Mouse (Mus musculus) stomach, embryonic 14.5 days (tissue): Measurements from ENCODE around the gene Susd3. TPM values are rescaled to one million over a fixed set of nuclear protein-coding genes. Genes with fewer than 3 reads are reported as not detected.

ENCODE experiments used
- ATAC-seq: fragments of 200-750 bp; cut with Nextera tagmentation; 2 replicates; pipeline ENCODE4 v1.8.0; 2017; ENCODE audit warnings: low read depth, moderate TSS enrichment; ENCODE audit not compliant: insufficient number of reproducible peaks, insufficient read depth, low FRiP score
- H3K27ac ChIP-seq: fragments of 300-500 bp; sonication (generic); 2 replicates; pipeline ENCODE4 v1.5.1; 2014; ENCODE audit warnings: mild to moderate bottlenecking, low read length, moderate library complexity, mixed read lengths
- H3K27me3 ChIP-seq: fragments of 300-500 bp; sonication (generic); 2 replicates; pipeline ENCODE4 v1.6.1; 2014; ENCODE audit warnings: low read length, control low read depth, mixed read lengths; ENCODE audit not compliant: control insufficient read depth, insufficient read depth
- H3K36me3 ChIP-seq: fragments of 300-500 bp; sonication (generic); 2 replicates; pipeline ENCODE4 v1.6.1; 2014; ENCODE audit warnings: mild to moderate bottlenecking, control low read depth, low read length, moderate library complexity, mixed read lengths; ENCODE audit not compliant: control insufficient read depth, insufficient read depth
- H3K4me1 ChIP-seq: fragments of 300-500 bp; sonication (generic); 2 replicates; pipeline ENCODE4 v1.6.1; 2014; ENCODE audit warnings: low read length, control low read depth, mixed read lengths; ENCODE audit not compliant: control insufficient read depth, insufficient read depth
- H3K4me2 ChIP-seq: fragments of 300-500 bp; sonication (generic); replicated peaks from 2 replicates; pipeline ENCODE4 v1.6.1; 2014; ENCODE audit warnings: low read depth, low read length, control low read depth
- H3K4me3 ChIP-seq: fragments of 300-500 bp; sonication (generic); 2 replicates; pipeline ENCODE4 v1.5.1; 2014; ENCODE audit warnings: low read depth, low read length, control low read depth
- H3K9ac ChIP-seq: fragments of 300-500 bp; sonication (generic); replicated peaks from 2 replicates; pipeline ENCODE4 v1.6.1; 2014; ENCODE audit warnings: low read depth, mild to moderate bottlenecking, control low read depth, low read length, moderate library complexity, mixed read lengths
- H3K9me3 ChIP-seq: fragments of 300-500 bp; sonication (generic); 2 replicates; pipeline ENCODE4 v1.6.1; 2016; ENCODE audit warnings: low read depth, low read length, control low read depth; ENCODE audit not compliant: control insufficient read depth
- WGBS: fragments of 180-500 bp; shearing (Covaris S2); extraction: QIAGEN DNeasy Blood & Tissue Kit; methylation state at CpG from one replicate; pipeline ENCODE4 v1.1.7; 2014; 5-methylcytosine and 5-hydroxymethylcytosine counted together
- polyA plus RNA-seq: library from polyadenylated mRNA; unstranded; fragments of >200 nt; fragmentation: Nextera tagmentation; extraction: Ambion mirVana; gene quantifications from 2 replicates; pipeline ENCODE4 v1.2.1, GENCODE M21; 2014

The Susd3 gene
- polyA plus RNA-seq, 1 experiment from 2014 or later: 1.8 TPM

DNA sequence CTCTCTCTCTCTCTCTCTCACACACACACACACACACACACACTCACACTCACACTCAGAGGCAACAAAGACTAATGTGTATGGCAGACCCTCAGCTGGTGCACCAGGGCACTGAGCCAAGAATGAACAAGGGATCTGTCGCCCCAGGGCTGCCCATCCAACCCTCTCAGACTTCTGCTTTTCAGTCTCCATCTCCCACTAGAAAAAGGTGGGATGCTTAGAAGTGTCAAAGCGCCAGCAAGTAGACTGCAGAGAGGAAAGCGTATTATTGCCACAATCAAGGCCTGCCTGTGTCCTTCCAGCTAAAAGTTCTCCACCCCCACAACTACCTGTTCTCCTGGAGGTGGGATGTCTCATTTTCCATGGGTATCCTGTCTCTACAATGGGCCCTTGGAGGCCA lies 34.1 kb downstream of the Susd3 start:
- H3K36me3 ChIP-seq: no peaks in the 10 kb centered on the region
- H3K27ac ChIP-seq: no peak overlapping the region
- no peak overlapping the region for H3K4me3 ChIP-seq
- H3K9ac ChIP-seq: no peak overlapping the region
- WGBS: 79% methylated on average over 3 of the region's 3 CpGs
- peaks cover 20% of the 10 kb centered on the region; the same call in 1 of the 2 replicates for H3K4me1 ChIP-seq
- H3K4me2 ChIP-seq: 0 out of 2 replicates have a peak overlapping the region, but pooled peaks have one; percentile 74
- H3K27me3 ChIP-seq: no peaks in the 10 kb centered on the region
- no peaks in the 10 kb centered on the region for H3K9me3 ChIP-seq
- ATAC-seq: no peak

DNA sequence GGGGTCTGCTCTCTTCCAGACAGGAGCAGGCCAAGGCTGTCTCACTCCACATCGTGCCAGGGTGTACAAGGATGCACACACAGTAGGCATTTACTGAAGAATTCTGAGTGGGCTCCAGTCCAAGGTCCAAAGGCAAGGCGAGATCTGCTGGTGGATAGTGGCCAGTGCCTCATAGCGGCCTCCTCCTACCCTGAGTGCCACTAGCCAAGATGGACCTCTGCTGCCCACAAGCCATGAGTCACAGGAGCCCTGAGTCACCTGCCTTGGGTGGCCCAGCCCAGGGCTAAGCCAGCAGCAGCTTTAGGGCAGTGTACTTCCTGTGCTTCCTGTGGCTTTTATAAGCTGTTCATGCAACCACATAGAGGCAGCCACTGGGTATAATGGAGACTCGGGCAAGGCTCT lies 35.0 kb downstream of the Susd3 start:
- no peaks in the 10 kb centered on the region for H3K27me3 ChIP-seq
- no peaks in the 10 kb centered on the region for H3K9me3 ChIP-seq
- H3K36me3 ChIP-seq: no peaks in the 10 kb centered on the region
- no peak overlapping the region for H3K9ac ChIP-seq
- H3K27ac ChIP-seq: no peak overlapping the region
- no peak for ATAC-seq
- H3K4me2 ChIP-seq: no peak overlapping the region
- H3K4me1 ChIP-seq: peaks cover 20% of the 10 kb centered on the region; the same call in 1 of the 2 replicates
- no peak overlapping the region for H3K4me3 ChIP-seq
- 63% methylated on average over 4 of the region's 4 CpGs for WGBS

- Histone ChIP-seq H3K4me1 (peaks cover 20% of the 10 kb centered on the region; the same call in 1 of the 2 replicates), H3K27ac (no peak overlapping the region), H3K4me3 (no peak overlapping the region), H3K27me3 (no peaks in the 10 kb centered on the region), H3K36me3 (no peaks in the 10 kb centered on the region), H3K4me2 (no peak overlapping the region), H3K9ac (no peak overlapping the region), H3K9me3 (no peaks in the 10 kb centered on the region)
- ATAC-seq: no peak
- WGBS: 88% methylated on average over 4 of the region's 4 CpGs
These were observed 35.6 kb downstream of the Susd3 start for GRCm38 (mm10) chr13:49212711-49213500.

DNA sequence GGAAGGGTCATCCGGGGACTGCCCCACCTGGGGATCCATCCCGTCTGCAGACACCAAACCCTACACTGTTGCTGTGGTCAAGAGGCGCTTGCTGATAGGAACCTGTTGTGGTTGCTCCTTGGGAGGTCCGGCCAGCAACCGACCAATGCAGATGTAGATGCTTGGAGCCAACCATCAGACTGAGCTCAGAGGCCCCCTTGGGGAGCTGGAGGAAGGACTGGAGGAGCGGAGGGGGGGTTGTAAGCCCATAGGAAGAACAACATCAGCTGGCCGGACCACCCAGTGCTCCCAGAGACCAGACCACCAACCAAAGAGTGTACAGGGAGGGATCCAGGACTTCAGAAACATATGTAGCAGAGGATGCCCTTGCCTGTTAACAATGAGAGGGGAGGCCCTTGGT lies 39.2 kb downstream of the Susd3 start:
- no peaks in the 10 kb centered on the region for H3K9me3 ChIP-seq
- no peak for ATAC-seq
- no peak overlapping the region for H3K9ac ChIP-seq
- no peak overlapping the region for H3K27ac ChIP-seq
- 60% methylated on average over 7 of the region's 7 CpGs for WGBS
- peaks cover 7% of the 10 kb centered on the region; the same call in 1 of the 2 replicates for H3K4me1 ChIP-seq
- no peaks in the 10 kb centered on the region for H3K36me3 ChIP-seq
- H3K4me3 ChIP-seq: no peak overlapping the region
- H3K4me2 ChIP-seq: no peak overlapping the region
- H3K27me3 ChIP-seq: no peaks in the 10 kb centered on the region

DNA sequence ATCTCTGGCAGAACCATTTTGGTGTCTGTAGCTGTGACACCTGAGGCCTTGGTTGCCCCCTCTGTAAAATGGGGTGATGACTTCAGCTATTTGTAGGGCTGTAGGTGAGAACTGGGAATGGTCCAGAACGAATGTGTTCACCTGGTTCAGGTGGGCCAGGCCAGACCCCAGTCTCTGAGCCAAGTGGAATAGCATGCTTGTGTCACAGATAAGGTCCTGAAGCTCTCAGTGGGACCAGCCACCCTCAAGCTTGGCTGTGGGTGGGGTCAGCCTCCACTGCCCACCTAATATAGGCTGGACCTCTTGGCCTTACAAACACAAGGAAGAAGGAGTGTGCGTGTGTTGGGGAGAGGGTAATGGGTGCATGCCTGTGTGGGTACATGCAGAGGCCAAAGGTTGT lies 42.2 kb downstream of the Susd3 start:
- no peak overlapping the region for H3K9ac ChIP-seq
- no peak overlapping the region for H3K27ac ChIP-seq
- 96% methylated on average over 2 of the region's 2 CpGs for WGBS
- H3K36me3 ChIP-seq: no peaks in the 10 kb centered on the region
- H3K27me3 ChIP-seq: no peaks in the 10 kb centered on the region
- H3K9me3 ChIP-seq: no peaks in the 10 kb centered on the region
- no peak overlapping the region for H3K4me3 ChIP-seq
- H3K4me1 ChIP-seq: no peaks in the 10 kb centered on the region; the same call in 1 of the 2 replicates
- no peak for ATAC-seq
- no peak overlapping the region for H3K4me2 ChIP-seq

GRCm38 (mm10) chr13:49205381-49205998 lies 43.0 kb downstream of the Susd3 start:
- H3K27ac ChIP-seq: no peak overlapping the region
- H3K4me1 ChIP-seq: no peaks in the 10 kb centered on the region; the same call in 1 of the 2 replicates
- no peak overlapping the region for H3K9ac ChIP-seq
- no peak overlapping the region for H3K4me3 ChIP-seq
- WGBS: 41% methylated on average over 13 of the region's 13 CpGs
- no peaks in the 10 kb centered on the region for H3K9me3 ChIP-seq
- no peaks in the 10 kb centered on the region for H3K36me3 ChIP-seq
- H3K27me3 ChIP-seq: no peaks in the 10 kb centered on the region
- no peak overlapping the region for H3K4me2 ChIP-seq
- ATAC-seq: 0 out of 2 replicates have a peak, but pooled peaks have one; percentile 10

- Histone ChIP-seq H3K4me1 (no peaks in the 10 kb centered on the region; the same call in 1 of the 2 replicates), H3K27me3 (no peaks in the 10 kb centered on the region), H3K9ac (no peak overlapping the region), H3K27ac (no peak overlapping the region), H3K4me2 (no peak overlapping the region), H3K9me3 (no peaks in the 10 kb centered on the region), H3K36me3 (no peaks in the 10 kb centered on the region), H3K4me3 (no peak overlapping the region)
- 90% methylated on average over 7 of the region's 7 CpGs for WGBS
- no peak for ATAC-seq
These were observed 46.0 kb downstream of the Susd3 start for GRCm38 (mm10) chr13:49202556-49202955.

DNA sequence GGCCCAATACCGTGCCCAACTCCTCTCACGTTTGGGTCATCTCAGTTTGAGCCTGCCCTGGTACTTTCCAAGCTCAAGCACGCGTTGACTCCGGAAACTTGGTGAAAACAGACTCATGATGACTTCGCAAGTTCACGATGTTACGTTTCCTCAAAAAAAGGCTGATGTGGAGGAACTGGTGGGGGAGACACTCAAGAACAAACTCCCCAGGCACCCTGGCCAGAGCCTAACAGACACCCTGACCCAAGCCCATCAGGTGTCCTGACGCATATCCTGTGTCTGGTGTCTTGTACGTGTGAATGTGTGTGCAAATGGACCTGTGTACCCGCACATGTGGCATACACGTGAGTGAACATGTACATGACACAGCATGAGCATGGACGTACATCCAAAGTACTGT lies 47.8 kb downstream of the Susd3 start:
- no peak for ATAC-seq
- H3K4me2 ChIP-seq: no peak overlapping the region
- no peak overlapping the region for H3K4me3 ChIP-seq
- no peaks in the 10 kb centered on the region for H3K27me3 ChIP-seq
- no peaks in the 10 kb centered on the region for H3K9me3 ChIP-seq
- WGBS: 86% methylated on average over 13 of the region's 13 CpGs
- H3K9ac ChIP-seq: no peak overlapping the region
- no peaks in the 10 kb centered on the region; the same call in 1 of the 2 replicates for H3K4me1 ChIP-seq
- no peaks in the 10 kb centered on the region for H3K36me3 ChIP-seq
- H3K27ac ChIP-seq: no peak overlapping the region
